In the genomic region with DNA sequence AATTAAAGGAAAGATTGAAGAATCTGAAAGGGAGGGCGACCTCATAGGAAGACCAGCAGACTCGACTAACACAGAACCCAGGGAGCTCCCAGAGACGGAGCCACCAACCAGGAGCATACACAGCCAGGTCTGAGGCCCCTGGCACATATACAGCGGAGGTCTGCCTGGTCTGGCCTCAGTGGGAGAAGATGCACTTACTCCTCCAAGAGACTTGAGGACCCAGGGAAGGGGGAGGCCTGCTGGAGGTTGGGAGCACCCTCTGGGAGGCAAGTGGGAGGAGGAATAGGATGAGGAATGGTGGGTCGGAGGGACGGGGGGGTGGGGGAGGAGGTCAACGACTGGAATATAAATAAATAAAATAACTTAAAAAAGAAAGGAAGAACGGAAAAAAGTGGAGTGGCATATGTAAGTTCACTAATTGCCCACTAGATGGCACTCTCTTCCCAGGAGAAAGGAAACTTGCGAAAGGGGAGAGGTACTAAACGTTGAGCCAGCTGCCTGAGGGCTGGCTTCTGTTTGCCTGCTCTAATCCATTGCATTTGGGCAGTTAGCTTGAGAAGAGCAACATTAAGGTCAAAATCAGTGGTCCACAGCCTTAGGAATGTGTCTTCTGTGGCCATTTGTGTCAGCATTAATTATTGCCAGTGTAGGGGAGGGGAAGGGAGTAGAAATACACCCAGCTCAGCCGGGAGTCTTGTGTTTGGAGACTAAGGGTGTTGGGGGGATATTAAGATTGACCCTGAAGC, we compare ENCODE assay signal across 7 mouse cellular contexts. TPM values are rescaled to one million over a fixed set of nuclear protein-coding genes. Genes with fewer than 3 reads are reported as not detected.
A peak's percentile ranks its signal among the peaks of the same experiment; 100 is the strongest.
DNase-seq lines count a peak whose midpoint lies in the region; ATAC-seq and TF ChIP-seq lines count a peak whose summit lies in the region.

No protein-coding gene starts in this region.

- peak; percentile 72 for DNase-seq in ES-CJ7 (ENCODE audit: low read depth, low spot score)
- DNase-seq in adipocyte (ENCODE audit: low spot score) = peak; percentile 87
- peak; percentile 48 for DNase-seq in fibroblast of lung, adult 2 months (ENCODE audit: low read depth)
- peak; percentile 55 for DNase-seq in left cerebral cortex, postnatal 4 days
- DNase-seq in midbrain, embryonic 14.5 days = peak; percentile 91
- DNase-seq in thymus, adult 2 months = peak; percentile 8

- no peaks in the 10 kb centered on the region for H3K36me3 ChIP-seq in hindbrain, embryonic 16.5 days (ENCODE audit: control insufficient read depth, insufficient read depth, low read length)
- no peaks in the 10 kb centered on the region for H3K36me3 ChIP-seq in midbrain, embryonic 14.5 days (ENCODE audit: control insufficient read depth, insufficient read depth, low read length)
- no peaks in the 10 kb centered on the region for H3K36me3 ChIP-seq in thymus, adult 2 months (ENCODE audit: control insufficient read depth, insufficient read depth, low read length)

- H3K27me3 ChIP-seq in hindbrain, embryonic 16.5 days (replicated peaks; ENCODE audit: control insufficient read depth, insufficient read depth, low read length) = no peaks in the 10 kb centered on the region
- H3K27me3 ChIP-seq in midbrain, embryonic 14.5 days (ENCODE audit: control insufficient read depth, insufficient read depth, low read length) = no peaks in the 10 kb centered on the region
- H3K27me3 ChIP-seq in thymus, adult 2 months (ENCODE audit: control insufficient read depth, insufficient read depth, low read length) = no peaks in the 10 kb centered on the region

- TF ChIP-seq POLR2A in thymus, adult 2 months (IDR thresholded peaks at IDR 0.05; ENCODE audit: control insufficient read depth, extremely low read depth, insufficient read depth, low read length, poor library complexity) = no peak

- peak; percentile 86 for ATAC-seq in hindbrain, embryonic 16.5 days
- peak; percentile 67 for ATAC-seq in midbrain, embryonic 14.5 days (ENCODE audit: low FRiP score, low TSS enrichment)

- peaks cover 2% of the 10 kb centered on the region; the same call in 1 of the 2 replicates for H3K4me1 ChIP-seq in hindbrain, embryonic 16.5 days (ENCODE audit: control insufficient read depth, insufficient read depth, low read depth, low read length)
- H3K4me1 ChIP-seq in midbrain, embryonic 14.5 days (ENCODE audit: control insufficient read depth, insufficient read depth, low read length) = no peaks in the 10 kb centered on the region
- no peaks in the 10 kb centered on the region for H3K4me1 ChIP-seq in thymus, adult 2 months (replicated peaks; ENCODE audit: control insufficient read depth, insufficient read depth, low read length)

- WGBS in hindbrain, embryonic 16.5 days = 22% methylated on average over 11 of the region's 11 CpGs
- 23% methylated on average over 11 of the region's 11 CpGs for WGBS in midbrain, embryonic 14.5 days
- WGBS in thymus, adult 2 months = 28% methylated on average over 11 of the region's 11 CpGs

- intact Hi-C loops in left cerebral cortex, postnatal 4 days (cut with DNase I) = loop anchor here (10.0 kb wide), 3 partner anchors 184 to 1664 kb away; no protein-coding TSS in a partner anchor

- H3K4me3 ChIP-seq in hindbrain, embryonic 16.5 days (ENCODE audit: low read length) = peak overlapping the region; percentile 23; the same call in 1 of the 2 replicates
- H3K4me3 ChIP-seq in midbrain, embryonic 14.5 days (replicated peaks; ENCODE audit: low read depth, low read length) = no peak overlapping the region
- H3K4me3 ChIP-seq in thymus, adult 2 months (ENCODE audit: control insufficient read depth, insufficient read depth, low read length) = no peak overlapping the region

- H3K9me3 ChIP-seq in hindbrain, embryonic 16.5 days (ENCODE audit: control insufficient read depth, low read length) = no peaks in the 10 kb centered on the region
- H3K9me3 ChIP-seq in midbrain, embryonic 14.5 days (ENCODE audit: control insufficient read depth, low read length) = no peaks in the 10 kb centered on the region

- peak overlapping the region; percentile 52 for H3K4me2 ChIP-seq in hindbrain, embryonic 16.5 days (ENCODE audit: low read length)
- peak overlapping the region; percentile 27; the same call in 1 of the 2 replicates for H3K4me2 ChIP-seq in midbrain, embryonic 14.5 days (ENCODE audit: low read length)

- peak; percentile 31; the same call in 1 of the 2 replicates for TF ChIP-seq CTCF in thymus, adult 2 months (IDR thresholded peaks at IDR 0.05; ENCODE audit: borderline replicate concordance, control insufficient read depth, extremely low read depth, insufficient read depth, low read length, poor library complexity)

- no peak overlapping the region for H3K27ac ChIP-seq in hindbrain, embryonic 16.5 days (ENCODE audit: low read depth, low read length)
- H3K27ac ChIP-seq in midbrain, embryonic 14.5 days (replicated peaks; ENCODE audit: low read depth, low read length) = no peak overlapping the region
- H3K27ac ChIP-seq in thymus, adult 2 months (ENCODE audit: control insufficient read depth, insufficient read depth, low read length) = no peak overlapping the region

- 0 out of 2 replicates have a peak overlapping the region, but pooled peaks have one; percentile 15 for H3K9ac ChIP-seq in hindbrain, embryonic 16.5 days (ENCODE audit: low read depth, low read length)
- H3K9ac ChIP-seq in midbrain, embryonic 14.5 days (replicated peaks; ENCODE audit: low read length) = no peak overlapping the region

RNA-seq across cellular contexts. Expression of gene Fam180a, which starts 55.0 kb away (rescaled TPM):
- polyA plus RNA-seq in hindbrain, embryonic 16.5 days (2015; fragmentation: Nextera tagmentation; extraction: Ambion mirVana) = 2.3 and 2.4 TPM in 2 replicates
- 1 to 10 TPM; 3.6 to 4.1 TPM for total RNA-seq in left cerebral cortex, postnatal 4 days (2021)
- 0.68 TPM in 1 of 2 replicates, not detected in the other for polyA plus RNA-seq in midbrain, embryonic 14.5 days (2014; fragmentation: Nextera tagmentation; extraction: Ambion mirVana)
- polyA plus RNA-seq in thymus, adult 2 months (2012; rRNA removed) = 0.10 and 0.15 TPM in 2 replicates

Comparison
In these comparisons a context has a peak if more than half of its experiments do, and no peak if none do; other contexts are left out.
1. DNase-seq: peak in every context shown above with its lines; median percentile 91 in midbrain, embryonic 14.5 days; 87 in adipocyte; 72 in ES-CJ7; 55 in left cerebral cortex, postnatal 4 days; 48 in fibroblast of lung, adult 2 months; 8 in thymus, adult 2 months.